Mouse (Mus musculus) stomach, embryonic 15.5 days (tissue): ENCODE data around the gene Kcne3. TPM values are rescaled to one million over a fixed set of nuclear protein-coding genes. Genes with fewer than 3 reads are reported as not detected.
A peak's percentile ranks its signal among the peaks of the same experiment; 100 is the strongest.

Source experiments
- ATAC-seq: fragments of 200-750 bp; cut with Nextera tagmentation; 2 replicates; pipeline ENCODE4 v1.8.0; 2017; ENCODE audit warnings: low read depth, moderate number of reproducible peaks, moderate TSS enrichment; ENCODE audit not compliant: insufficient read depth, low FRiP score
- H3K27ac ChIP-seq: fragments of 300-500 bp; sonication (generic); 2 replicates; pipeline ENCODE4 v1.5.1; 2015; ENCODE audit warnings: mild to moderate bottlenecking, inconsistent platforms
- H3K27me3 ChIP-seq: fragments of 300-500 bp; sonication (generic); replicated peaks from 2 replicates; pipeline ENCODE4 v1.6.1; 2015; ENCODE audit warnings: inconsistent platforms
- H3K36me3 ChIP-seq: fragments of 300-500 bp; sonication (generic); 2 replicates; pipeline ENCODE4 v1.6.1; 2015; ENCODE audit warnings: inconsistent platforms
- H3K4me1 ChIP-seq: fragments of 300-500 bp; sonication (generic); 2 replicates; pipeline ENCODE4 v1.6.1; 2015; ENCODE audit warnings: inconsistent platforms
- H3K4me2 ChIP-seq: fragments of 300-500 bp; sonication (generic); 2 replicates; pipeline ENCODE4 v1.6.1; 2015; ENCODE audit warnings: mild to moderate bottlenecking, inconsistent platforms
- H3K4me3 ChIP-seq: fragments of 300-500 bp; sonication (generic); replicated peaks from 2 replicates; pipeline ENCODE4 v1.5.1; 2015; ENCODE audit warnings: inconsistent platforms
- H3K9ac ChIP-seq: fragments of 300-500 bp; sonication (generic); 2 replicates; pipeline ENCODE4 v1.6.1; 2015; ENCODE audit warnings: inconsistent platforms
- H3K9me3 ChIP-seq: fragments of 300-500 bp; sonication (generic); 2 replicates; pipeline ENCODE4 v1.6.1; 2016; ENCODE audit warnings: inconsistent platforms
- WGBS: fragments of 180-500 bp; shearing (Covaris S2); methylation state at CpG from one replicate; pipeline ENCODE4 v1.1.7; 2015; 5-methylcytosine and 5-hydroxymethylcytosine counted together
- polyA plus RNA-seq: library from polyadenylated mRNA; unstranded; fragments of >200 nt; fragmentation: Nextera tagmentation; extraction: Ambion mirVana; gene quantifications from 2 replicates; pipeline ENCODE4 v1.2.1, GENCODE M21; 2015

Gene Kcne3
- polyA plus RNA-seq, 1 experiment from 2014 or later, result 26.2 TPM

GRCm38 (mm10) chr7:100159105-100159841, 17.0 kb upstream of the Kcne3 start, which contains the start of gene Lipt2:
Lipt2 (plus strand) TSS chr7:100159277.
- no peaks in the 10 kb centered on the region for H3K27me3 ChIP-seq
- WGBS, result under 1% methylated on average over 77 of the region's 78 CpGs
- peak within 1 kb of the TSS; percentile 90 for H3K9ac ChIP-seq
- peak within 1 kb of the TSS; percentile 97 for H3K27ac ChIP-seq
- H3K4me3 ChIP-seq, result peak within 1 kb of the TSS; percentile 75
- H3K9me3 ChIP-seq, result no peaks in the 10 kb centered on the region
- ATAC-seq, result peak; percentile 93
- peak within 1 kb of the TSS; percentile 88 for H3K4me2 ChIP-seq
- H3K36me3 ChIP-seq, result no peaks in the 10 kb centered on the region
- no peaks in the 10 kb centered on the region for H3K4me1 ChIP-seq

GRCm38 (mm10) chr7:100160006-100160405, 16.3 kb upstream of the Kcne3 start:
- WGBS, result 58% methylated on average over 7 of the region's 7 CpGs
- Histone ChIP-seq H3K9me3 (no peaks in the 10 kb centered on the region), H3K4me1 (no peaks in the 10 kb centered on the region), H3K27me3 (no peaks in the 10 kb centered on the region), H3K27ac (peak overlapping the region; percentile 97), H3K9ac (peak overlapping the region; percentile 3; the same call in 1 of the 2 replicates), H3K4me2 (peak overlapping the region; percentile 88), H3K36me3 (no peaks in the 10 kb centered on the region), H3K4me3 (peak overlapping the region; percentile 75)
- peak; percentile 1; the same call in 1 of the 2 replicates for ATAC-seq

- H3K9ac ChIP-seq, result no peak overlapping the region
- H3K36me3 ChIP-seq, result no peaks in the 10 kb centered on the region
- no peaks in the 10 kb centered on the region for H3K27me3 ChIP-seq
- no peak overlapping the region for H3K27ac ChIP-seq
- H3K4me2 ChIP-seq, result no peak overlapping the region
- H3K4me3 ChIP-seq, result no peak overlapping the region
- H3K4me1 ChIP-seq, result no peaks in the 10 kb centered on the region
- no peak for ATAC-seq
- H3K9me3 ChIP-seq, result no peaks in the 10 kb centered on the region
- 76% methylated on average over 4 of the region's 4 CpGs for WGBS
Observed at GRCm38 (mm10) chr7:100163506-100163905, 12.8 kb upstream of the Kcne3 start.

GRCm38 (mm10) chr7:100168654-100169053, 7.6 kb upstream of the Kcne3 start:
- H3K27me3 ChIP-seq, result no peaks in the 10 kb centered on the region
- WGBS, result 71% methylated on average over 11 of the region's 11 CpGs
- H3K27ac ChIP-seq, result no peak overlapping the region
- H3K36me3 ChIP-seq, result no peaks in the 10 kb centered on the region
- H3K9me3 ChIP-seq, result no peaks in the 10 kb centered on the region
- H3K4me1 ChIP-seq, result no peaks in the 10 kb centered on the region
- H3K4me3 ChIP-seq, result no peak overlapping the region
- H3K9ac ChIP-seq, result no peak overlapping the region
- no peak for ATAC-seq
- H3K4me2 ChIP-seq, result no peak overlapping the region

GRCm38 (mm10) chr7:100170756-100171155, 5.5 kb upstream of the Kcne3 start:
- Histone ChIP-seq H3K9me3 (no peaks in the 10 kb centered on the region), H3K27ac (no peak overlapping the region), H3K4me3 (no peak overlapping the region), H3K36me3 (no peaks in the 10 kb centered on the region), H3K4me2 (no peak overlapping the region), H3K4me1 (no peaks in the 10 kb centered on the region), H3K9ac (no peak overlapping the region), H3K27me3 (no peaks in the 10 kb centered on the region)
- ATAC-seq, result no peak
- 57% methylated on average over 4 of the region's 4 CpGs for WGBS

GRCm38 (mm10) chr7:100178016-100178890, 2.0 kb downstream of the Kcne3 start:
- peak overlapping the region; percentile 36; the same call in 1 of the 2 replicates for H3K9ac ChIP-seq
- no peaks in the 10 kb centered on the region for H3K36me3 ChIP-seq
- H3K27ac ChIP-seq, result peak overlapping the region; percentile 36; the same call in 1 of the 2 replicates
- 0 out of 2 replicates have a peak, but pooled peaks cover 3% of the 10 kb centered on the region for H3K27me3 ChIP-seq
- H3K4me3 ChIP-seq, result peak overlapping the region; percentile 42
- H3K4me2 ChIP-seq, result peak overlapping the region; percentile 79
- peaks cover 16% of the 10 kb centered on the region; the same call in 1 of the 2 replicates for H3K4me1 ChIP-seq
- ATAC-seq, result peak; percentile 85
- no peaks in the 10 kb centered on the region for H3K9me3 ChIP-seq
- 9% methylated on average over 30 of the region's 30 CpGs for WGBS

GRCm38 (mm10) chr7:100178891-100179233, 2.6 kb downstream of the Kcne3 start:
- Histone ChIP-seq H3K27ac (peak overlapping the region; percentile 36; the same call in 1 of the 2 replicates), H3K36me3 (no peaks in the 10 kb centered on the region), H3K4me2 (peak overlapping the region; percentile 79), H3K4me3 (peak overlapping the region; percentile 42), H3K9ac (peak overlapping the region; percentile 36; the same call in 1 of the 2 replicates), H3K9me3 (no peaks in the 10 kb centered on the region), H3K4me1 (peaks cover 16% of the 10 kb centered on the region; the same call in 1 of the 2 replicates), H3K27me3 (0 out of 2 replicates have a peak, but pooled peaks cover 3% of the 10 kb centered on the region)
- ATAC-seq, result no peak
- WGBS, result 2% methylated on average over 15 of the region's 15 CpGs

GRCm38 (mm10) chr7:100179394-100179793, 3.1 kb downstream of the Kcne3 start:
- no peaks in the 10 kb centered on the region for H3K36me3 ChIP-seq
- no peak overlapping the region for H3K9ac ChIP-seq
- H3K27me3 ChIP-seq, result 0 out of 2 replicates have a peak, but pooled peaks cover 3% of the 10 kb centered on the region
- H3K27ac ChIP-seq, result no peak overlapping the region
- H3K4me3 ChIP-seq, result peak overlapping the region; percentile 42
- peaks cover 16% of the 10 kb centered on the region; the same call in 1 of the 2 replicates for H3K4me1 ChIP-seq
- H3K9me3 ChIP-seq, result no peaks in the 10 kb centered on the region
- no peak; the same call in 1 of the 2 replicates for ATAC-seq
- 49% methylated on average over 7 of the region's 7 CpGs for WGBS
- peak overlapping the region; percentile 79 for H3K4me2 ChIP-seq

GRCm38 (mm10) chr7:100179836-100180407, 3.6 kb downstream of the Kcne3 start:
- Histone ChIP-seq H3K27ac (no peak overlapping the region), H3K36me3 (no peaks in the 10 kb centered on the region), H3K9me3 (no peaks in the 10 kb centered on the region), H3K27me3 (0 out of 2 replicates have a peak, but pooled peaks cover 3% of the 10 kb centered on the region), H3K4me1 (peaks cover 16% of the 10 kb centered on the region; the same call in 1 of the 2 replicates), H3K9ac (no peak overlapping the region), H3K4me3 (peak overlapping the region; percentile 42), H3K4me2 (peak overlapping the region; percentile 79)
- ATAC-seq, result peak; percentile 41; the same call in 1 of the 2 replicates
- 62% methylated on average over 7 of the region's 7 CpGs for WGBS

- 81% methylated on average over 2 of the region's 2 CpGs for WGBS
- Histone ChIP-seq H3K4me1 (peaks cover 16% of the 10 kb centered on the region; the same call in 1 of the 2 replicates), H3K4me3 (no peak overlapping the region), H3K9me3 (no peaks in the 10 kb centered on the region), H3K27me3 (0 out of 2 replicates have a peak, but pooled peaks cover 3% of the 10 kb centered on the region), H3K9ac (no peak overlapping the region), H3K27ac (no peak overlapping the region), H3K4me2 (no peak overlapping the region), H3K36me3 (no peaks in the 10 kb centered on the region)
- ATAC-seq, result no peak
Observed at GRCm38 (mm10) chr7:100181176-100181575, 4.9 kb downstream of the Kcne3 start.

GRCm38 (mm10) chr7:100181614-100182013, 5.3 kb downstream of the Kcne3 start:
- H3K4me2 ChIP-seq, result no peak overlapping the region
- peaks cover 16% of the 10 kb centered on the region; the same call in 1 of the 2 replicates for H3K4me1 ChIP-seq
- WGBS, result 78% methylated on average over 3 of the region's 3 CpGs
- no peaks in the 10 kb centered on the region for H3K36me3 ChIP-seq
- H3K4me3 ChIP-seq, result no peak overlapping the region
- H3K9ac ChIP-seq, result no peak overlapping the region
- H3K27me3 ChIP-seq, result 0 out of 2 replicates have a peak, but pooled peaks cover 3% of the 10 kb centered on the region
- ATAC-seq, result no peak
- H3K27ac ChIP-seq, result no peak overlapping the region
- H3K9me3 ChIP-seq, result no peaks in the 10 kb centered on the region
